Mouse (Mus musculus) heart, postnatal 14 days (tissue): ENCODE results near the gene Gatc. TPM values are rescaled to one million over a fixed set of nuclear protein-coding genes. Genes with fewer than 3 reads are reported as not detected.
A peak's percentile ranks its signal among the peaks of the same experiment; 100 is the strongest.

Experiments
- DNase-seq, 2 experiments: peaks; one replicate each; pipeline ENCODE4 v3.0.0; 2021 to 2022
- intact Hi-C: fragments of 180-260 bp; cut with DNase I; formaldehyde crosslinking; loops from one replicate; pipeline ENCODE4 v1.15.1; 2025
- total RNA-seq, 2 experiments: library from RNA; stranded (reverse); gene quantifications; 2 replicates each; pipeline ENCODE4 v1.2.3; 2021

The Gatc gene
- total RNA-seq, 2 experiments from 2014 or later, result 16.0 to 17.0 TPM

DNA sequence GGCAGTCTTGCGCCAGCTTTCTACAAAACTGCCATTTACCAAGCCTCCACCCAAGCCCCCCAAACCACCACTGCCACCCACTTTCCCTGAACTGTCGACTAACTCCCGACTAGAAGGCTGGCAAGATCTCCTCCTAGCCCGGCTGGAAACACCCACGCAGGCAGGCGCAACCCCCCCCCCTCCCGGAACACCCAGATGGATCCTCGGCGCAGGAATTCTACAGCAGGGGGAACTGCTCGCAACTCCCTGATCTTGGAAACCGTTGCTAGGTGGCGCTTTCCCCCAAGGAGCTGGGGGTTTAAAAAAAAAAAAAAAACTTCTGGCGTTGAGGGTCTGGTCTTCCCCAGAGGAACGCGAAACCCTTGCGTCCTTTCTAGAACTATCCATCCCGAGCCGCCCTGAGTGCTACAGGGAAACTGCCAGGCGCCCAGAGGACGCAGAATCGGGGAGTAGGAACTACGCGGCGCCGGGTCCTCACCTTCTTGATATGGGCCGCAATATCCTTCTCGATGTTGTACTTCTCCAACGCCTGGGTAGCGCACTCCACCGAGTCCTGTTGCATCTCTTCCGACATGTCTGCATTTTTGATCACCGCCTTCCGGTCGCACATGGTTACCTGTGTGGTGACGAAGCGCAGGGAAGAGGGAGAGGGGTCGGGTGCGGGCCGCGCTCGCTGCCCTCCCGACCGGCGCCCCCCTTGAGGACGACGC, 40.8 kb downstream of the Gatc start:
- intact Hi-C loops, result loop anchor here (2.0 kb wide), 3 partner anchors 19 to 41 kb away; partner anchors contain the start of genes Gatc, Srsf9 and Triap1
- DNase-seq, result peak; percentile 63 to 65

DNA sequence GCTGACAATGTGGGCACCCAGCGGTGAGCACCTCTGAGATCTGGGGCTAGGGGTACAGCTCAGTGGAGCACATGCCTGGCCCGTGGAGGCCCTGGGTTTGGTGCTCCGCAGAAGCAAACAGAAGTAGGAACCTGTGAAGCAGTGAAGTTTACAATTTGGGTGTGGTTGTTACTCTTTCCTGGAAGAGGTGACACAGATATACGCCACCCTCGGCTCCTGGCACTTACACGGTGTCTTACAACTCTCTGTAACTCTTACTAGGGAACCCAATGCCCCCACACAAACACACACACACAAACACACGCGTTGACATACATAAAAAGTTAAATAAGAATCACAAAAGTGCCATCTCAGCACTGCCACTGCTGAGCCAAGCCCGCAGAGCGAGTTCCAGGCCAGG, 44.6 kb downstream of the Gatc start:
- DNase-seq, result no peak
- intact Hi-C loops, result loop anchor here (5.0 kb wide), 1 partner anchor 146 kb away; no protein-coding TSS in a partner anchor

DNA sequence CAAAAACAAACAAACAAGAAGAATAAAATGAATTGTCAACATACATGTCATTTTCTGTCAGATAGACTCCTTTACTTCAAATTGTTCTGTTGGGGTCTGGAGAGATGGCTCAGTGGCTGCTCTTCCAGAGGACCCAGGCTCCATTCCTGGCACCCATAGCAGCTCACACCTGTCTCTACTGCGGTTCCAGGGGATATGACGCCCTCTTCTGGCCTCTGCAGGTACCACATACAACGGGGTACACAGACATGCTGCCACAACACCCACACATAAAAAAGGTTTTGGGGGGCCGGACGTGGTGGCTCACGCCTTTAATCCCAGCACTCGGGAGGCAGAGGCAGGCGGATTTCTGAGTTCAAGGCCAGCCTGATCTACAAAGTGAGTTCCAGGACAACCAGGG, 46.8 kb downstream of the Gatc start:
- DNase-seq, result no peak
- intact Hi-C loops, result no loop called here

DNA sequence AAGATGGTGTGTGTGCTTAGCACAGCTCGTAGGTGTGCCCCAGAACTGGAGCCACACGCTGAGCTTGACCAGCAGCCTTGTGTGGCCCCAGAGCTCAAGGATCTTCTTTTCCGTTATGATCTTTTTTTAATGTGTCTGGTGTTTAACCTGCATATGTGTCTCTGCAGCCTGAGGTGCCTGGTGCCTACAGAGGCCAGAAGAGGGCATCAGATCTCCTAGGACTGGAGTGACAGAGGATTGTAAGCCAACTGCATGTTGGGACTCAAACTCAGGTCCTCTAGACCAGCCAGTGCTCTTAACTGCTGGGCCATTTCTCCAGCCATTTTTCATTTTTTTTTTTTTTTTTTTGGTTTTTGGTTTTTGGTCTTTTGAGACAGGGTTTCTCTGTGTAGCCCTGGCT, 56.2 kb downstream of the Gatc start:
- intact Hi-C loops, result no loop called here
- DNase-seq, result no peak

Other genes with a start within 250 kb of the Gatc start
- gene Gm10401, start 242.9 kb downstream of the Gatc start, total RNA-seq, result not detected
- gene Acads, start 221.8 kb downstream of the Gatc start, total RNA-seq, result 100 to 1,000 TPM; 196 to 208 TPM
- 10 to 100 TPM; 24.7 to 25.8 TPM for gene Unc119b, start 206.2 kb downstream of the Gatc start, total RNA-seq
- 10 to 100 TPM; 70.0 to 77.1 TPM for gene Mlec, start 183.0 kb downstream of the Gatc start, total RNA-seq
- 1 to 10 TPM; 3.5 to 4.0 TPM for gene Cabp1, start 146.8 kb downstream of the Gatc start, total RNA-seq
- 10 to 100 TPM; 27.6 to 29.8 TPM for gene Pop5, start 105.3 kb downstream of the Gatc start, total RNA-seq
- 100 to 1,000 TPM; 389 to 391 TPM for gene Rnf10, start 68.3 kb downstream of the Gatc start, total RNA-seq
- gene Coq5, start 61.5 kb downstream of the Gatc start, total RNA-seq, result 100 to 1,000 TPM; 143 to 157 TPM
- 100 to 1,000 TPM; 135 to 185 TPM for gene Dynll1, start 40.2 kb downstream of the Gatc start, total RNA-seq
- gene Srsf9, start 14.0 kb downstream of the Gatc start, total RNA-seq, result 10 to 100 TPM; 26.3 to 26.9 TPM
- gene Triap1, start within 50 bp of the Gatc start, total RNA-seq, result 10 to 100 TPM; 21.1 to 23.1 TPM
- 100 to 1,000 TPM; 367 to 372 TPM for gene Cox6a1, start 7.8 kb upstream of the Gatc start, total RNA-seq
- gene Msi1, start 88.4 kb upstream of the Gatc start, total RNA-seq, result 1 to 10 TPM; 1.9 to 2.0 TPM
- not detected for gene Pla2g1b, start 125.1 kb upstream of the Gatc start, total RNA-seq
- 10 to 100 TPM; 17.9 to 18.7 TPM for gene Sirt4, start 143.5 kb upstream of the Gatc start, total RNA-seq
- 10 to 100 TPM; 52.4 to 54.2 TPM for gene Pxn, start 165.5 kb upstream of the Gatc start, total RNA-seq
- gene Rplp0, start 218.3 kb upstream of the Gatc start, total RNA-seq, result 100 to 1,000 TPM; 645 to 715 TPM
- 10 to 100 TPM; 45.1 to 46.6 TPM for gene Gcn1l1, start 224.1 kb upstream of the Gatc start, total RNA-seq